ENCODE assay signal across 8 mouse cellular contexts in genomic region chr15:83002665-83003548, GRCm38 (mm10). TPM values are rescaled to one million over a fixed set of nuclear protein-coding genes. Genes with fewer than 3 reads are reported as not detected.
DNase-seq lines count a peak whose midpoint lies in the region; ATAC-seq and TF ChIP-seq lines count a peak whose summit lies in the region.

No protein-coding gene starts in this region.

- H3K27me3 ChIP-seq in hindbrain, embryonic 15.5 days = no peaks in the 10 kb centered on the region; the same call in 1 of the 2 replicates
- H3K27me3 ChIP-seq in midbrain, embryonic 10.5 days (ENCODE audit: low read depth, poor library complexity, severe bottlenecking) = peaks cover 78% of the 10 kb centered on the region
- H3K27me3 ChIP-seq in liver, embryonic 12.5 days (replicated peaks) = peaks cover 4% of the 10 kb centered on the region; the same call in 1 of the 2 replicates
- H3K27me3 ChIP-seq in heart, adult 2 months (ENCODE audit: control insufficient read depth, insufficient read depth, low read length) = no peaks in the 10 kb centered on the region

- peak overlapping the region; percentile 58 for H3K27ac ChIP-seq in hindbrain, embryonic 15.5 days (replicated peaks)
- H3K27ac ChIP-seq in midbrain, embryonic 10.5 days (replicated peaks) = peak overlapping the region; percentile 74
- no peak overlapping the region for H3K27ac ChIP-seq in liver, embryonic 12.5 days
- no peak overlapping the region for H3K27ac ChIP-seq in heart, adult 2 months

- intact Hi-C loops in heart, adult 2 months (cut with DNase I) = no loop called here

- TF ChIP-seq POLR2A in heart, adult 2 months (IDR thresholded peaks at IDR 0.05; ENCODE audit: insufficient read depth, low read depth, low read length) = no peak

- no peaks in the 10 kb centered on the region for H3K36me3 ChIP-seq in hindbrain, embryonic 15.5 days
- H3K36me3 ChIP-seq in midbrain, embryonic 10.5 days = no peaks in the 10 kb centered on the region
- H3K36me3 ChIP-seq in liver, embryonic 12.5 days = no peaks in the 10 kb centered on the region
- no peaks in the 10 kb centered on the region for H3K36me3 ChIP-seq in heart, adult 2 months (ENCODE audit: control insufficient read depth, insufficient read depth, low read length)

- WGBS in hindbrain, embryonic 15.5 days = 30% methylated on average over 12 of the region's 12 CpGs
- WGBS in midbrain, embryonic 10.5 days = 38% methylated on average over 12 of the region's 12 CpGs
- 66% methylated on average over 12 of the region's 12 CpGs for WGBS in liver, embryonic 12.5 days (ENCODE audit: insufficient replicate concordance)
- 64% methylated on average over 12 of the region's 12 CpGs for WGBS in heart, adult 2 months

- H3K9ac ChIP-seq in hindbrain, embryonic 15.5 days = no peak overlapping the region
- no peak overlapping the region for H3K9ac ChIP-seq in liver, embryonic 12.5 days
- no peak overlapping the region for H3K9ac ChIP-seq in heart, adult 2 months (ENCODE audit: low read depth, low read length)

- H3K4me1 ChIP-seq in hindbrain, embryonic 15.5 days (replicated peaks) = peaks cover 21% of the 10 kb centered on the region
- H3K4me1 ChIP-seq in midbrain, embryonic 10.5 days = peaks cover 42% of the 10 kb centered on the region
- no peaks in the 10 kb centered on the region for H3K4me1 ChIP-seq in liver, embryonic 12.5 days
- H3K4me1 ChIP-seq in heart, adult 2 months (ENCODE audit: control insufficient read depth, insufficient read depth, low read length) = no peaks in the 10 kb centered on the region

- ATAC-seq in hindbrain, embryonic 15.5 days (ENCODE audit: low FRiP score, low read depth) = peak; percentile 87
- no peak for ATAC-seq in liver, embryonic 12.5 days

- H3K4me3 ChIP-seq in hindbrain, embryonic 15.5 days = no peak overlapping the region
- no peak overlapping the region for H3K4me3 ChIP-seq in midbrain, embryonic 10.5 days
- no peak overlapping the region for H3K4me3 ChIP-seq in liver, embryonic 12.5 days
- no peak overlapping the region for H3K4me3 ChIP-seq in heart, adult 2 months

- no peak for TF ChIP-seq CTCF in heart, adult 2 months (IDR thresholded peaks at IDR 0.05)

- no peaks in the 10 kb centered on the region for H3K79me2 ChIP-seq in heart, adult 2 months (replicated peaks; ENCODE audit: control insufficient read depth, insufficient read depth, low read length)

- 0 out of 2 replicates have a peak overlapping the region, but pooled peaks have one; percentile 16 for H3K4me2 ChIP-seq in hindbrain, embryonic 15.5 days
- H3K4me2 ChIP-seq in liver, embryonic 12.5 days = no peak overlapping the region

- DNase-seq in ES-CJ7 (ENCODE audit: low read depth, low spot score) = peak; percentile 19
- DNase-seq in cerebellum, postnatal 4 days (ENCODE audit: low spot score in 2 of 2) = peak; percentile 65 to 89
- DNase-seq in midbrain, embryonic 10.5 days (ENCODE audit: low spot score) = peak; percentile 81
- DNase-seq in thymus, postnatal 25 days = no peak
- no peak for DNase-seq in adrenal gland, postnatal 36 days
- DNase-seq in heart, adult 2 months = no peak

- H3K9me3 ChIP-seq in hindbrain, embryonic 15.5 days = no peaks in the 10 kb centered on the region
- no peaks in the 10 kb centered on the region for H3K9me3 ChIP-seq in midbrain, embryonic 10.5 days (replicated peaks)
- H3K9me3 ChIP-seq in liver, embryonic 12.5 days (replicated peaks) = no peaks in the 10 kb centered on the region

- no peak for TF ChIP-seq EP300 in heart, adult 2 months (IDR thresholded peaks at IDR 0.05; ENCODE audit: insufficient read depth, low read depth, low read length)

RNA-seq across cellular contexts. Expression of gene Tcf20, which starts 15.2 kb away (rescaled TPM):
- polyA plus RNA-seq in hindbrain, embryonic 15.5 days (2015; fragmentation: Nextera tagmentation; extraction: Ambion mirVana) = 10.4 and 11.4 TPM in 2 replicates
- 7.5 and 8.4 TPM in 2 replicates for polyA plus RNA-seq in midbrain, embryonic 10.5 days (2016; fragmentation: Nextera tagmentation; extraction: Ambion mirVana)
- 3.9 and 4.0 TPM in 2 replicates for polyA plus RNA-seq in liver, embryonic 12.5 days (2016; fragmentation: Nextera tagmentation; extraction: Ambion mirVana)
- 100 to 1,000 TPM in 1 of 2 experiments, 10 to 100 TPM in 1; 94.4 to 104 TPM for total RNA-seq in adrenal gland, postnatal 36 days (2021)
- total RNA-seq in heart, adult 2 months (2021) = 10 to 100 TPM; 60.1 to 60.8 TPM
- polyA plus RNA-seq in heart, adult 2 months (2012; rRNA removed) = 6.6 and 9.5 TPM in 2 replicates

RNA-seq across cellular contexts. Expression of gene Nfam1, which starts 30.2 kb away (rescaled TPM):
- polyA plus RNA-seq in hindbrain, embryonic 15.5 days (2015; fragmentation: Nextera tagmentation; extraction: Ambion mirVana) = 2.1 and 2.7 TPM in 2 replicates
- 4.3 and 4.6 TPM in 2 replicates for polyA plus RNA-seq in midbrain, embryonic 10.5 days (2016; fragmentation: Nextera tagmentation; extraction: Ambion mirVana)
- polyA plus RNA-seq in liver, embryonic 12.5 days (2016; fragmentation: Nextera tagmentation; extraction: Ambion mirVana) = 6.2 and 6.4 TPM in 2 replicates
- 1 to 10 TPM; 2.2 to 3.3 TPM for total RNA-seq in adrenal gland, postnatal 36 days (2021)
- total RNA-seq in heart, adult 2 months (2021) = 1 to 10 TPM; 2.4 to 2.6 TPM
- 3.1 and 3.9 TPM in 2 replicates for polyA plus RNA-seq in heart, adult 2 months (2012; rRNA removed)

Comparison
In these comparisons a context has a peak if more than half of its experiments do, and no peak if none do; other contexts are left out.
1. DNase-seq: peak in ES-CJ7 (single experiment), cerebellum, postnatal 4 days (2 of 2) and midbrain, embryonic 10.5 days (single experiment); none in thymus, postnatal 25 days (single experiment), adrenal gland, postnatal 36 days (0 of 2) and heart, adult 2 months (0 of 2).
2. H3K27ac ChIP-seq: peak in hindbrain, embryonic 15.5 days (single experiment) and midbrain, embryonic 10.5 days (single experiment); none in liver, embryonic 12.5 days (single experiment) and heart, adult 2 months (single experiment).